ENCODE assay signal across 23 mouse cellular contexts in genomic region chr3:51511983-51512382, GRCm38 (mm10). TPM values are rescaled to one million over a fixed set of nuclear protein-coding genes. Genes with fewer than 3 reads are reported as not detected.
DNase-seq lines count a peak whose midpoint lies in the region; ATAC-seq and TF ChIP-seq lines count a peak whose summit lies in the region.
"Had no signal": no experiment of that assay in that cellular context is flagged by ENCODE, and none has a peak within 500 bp of the region (broad histone marks: within the 10 kb centered on the region; RNA-seq: fewer than 3 reads in every experiment).

No protein-coding gene starts in this region.

- no peaks in the 10 kb centered on the region for H3K36me3 ChIP-seq in limb, embryonic 15.5 days
- no peaks in the 10 kb centered on the region for H3K36me3 ChIP-seq in limb, embryonic 10.5 days
- H3K36me3 ChIP-seq in stomach, postnatal 0 days (ENCODE audit: control insufficient read depth, insufficient read depth, low read length) = no peaks in the 10 kb centered on the region
- H3K36me3 ChIP-seq: hindbrain, embryonic 12.5 days; intestine, embryonic 15.5 days; liver, embryonic 12.5 days had no signal

- no peak for TF ChIP-seq EP300 in stomach, postnatal 0 days (optimal IDR thresholded peaks at IDR 0.05)

- H3K4me2 ChIP-seq in limb, embryonic 15.5 days = no peak overlapping the region
- H3K4me2 ChIP-seq in stomach, postnatal 0 days (replicated peaks; ENCODE audit: low read depth) = no peak overlapping the region
- H3K4me2 ChIP-seq: forebrain, embryonic 15.5 days; heart, embryonic 11.5 days; hindbrain, embryonic 12.5 days; intestine, embryonic 15.5 days; lung, embryonic 14.5 days had no signal

- H3K9me3 ChIP-seq in limb, embryonic 15.5 days = no peaks in the 10 kb centered on the region
- no peaks in the 10 kb centered on the region for H3K9me3 ChIP-seq in limb, embryonic 10.5 days (replicated peaks)
- H3K9me3 ChIP-seq in stomach, postnatal 0 days (ENCODE audit: control insufficient read depth, low read length) = no peaks in the 10 kb centered on the region
- H3K9me3 ChIP-seq: forebrain, embryonic 15.5 days; hindbrain, embryonic 12.5 days; intestine, embryonic 15.5 days; liver, embryonic 12.5 days had no signal

- 94% methylated on average over 5 of the region's 5 CpGs for WGBS in limb, embryonic 15.5 days
- 96% methylated on average over 5 of the region's 5 CpGs for WGBS in limb, embryonic 10.5 days
- WGBS in stomach, postnatal 0 days = 86% methylated on average over 5 of the region's 5 CpGs

- H3K27ac ChIP-seq in limb, embryonic 15.5 days = no peak overlapping the region
- H3K27ac ChIP-seq in limb, embryonic 10.5 days = no peak overlapping the region
- no peak overlapping the region for H3K27ac ChIP-seq in stomach, postnatal 0 days (replicated peaks)
- H3K27ac ChIP-seq: forebrain, embryonic 15.5 days; hindbrain, embryonic 12.5 days; intestine, embryonic 15.5 days; liver, embryonic 12.5 days; midbrain, embryonic 10.5 days had no signal

- H3K9ac ChIP-seq in limb, embryonic 15.5 days = no peak overlapping the region
- H3K9ac ChIP-seq in stomach, postnatal 0 days (ENCODE audit: low read length) = no peak overlapping the region
- H3K9ac ChIP-seq: forebrain, embryonic 15.5 days; hindbrain, embryonic 12.5 days; intestine, embryonic 15.5 days; liver, embryonic 12.5 days; lung, embryonic 14.5 days had no signal

- peak; percentile 11 for DNase-seq in adrenal gland, adult 2 months
- DNase-seq in adrenal gland, adult (ENCODE audit: inconsistent age in 2 of 2, low spot score in 1 of 2) = no peak
- DNase-seq in limb, embryonic 10.5 days (ENCODE audit: low spot score) = no peak
- peak; percentile 64 for DNase-seq in cerebellum, adult 9-11 months
- DNase-seq in stomach, postnatal 0 days (ENCODE audit: low spot score) = no peak
- no peak for DNase-seq in right cerebral cortex, postnatal 25 days
- DNase-seq: gastrocnemius, postnatal 25 days; kidney, adult 9 months; kidney, postnatal 36 days; lung, embryonic 14.5 days; lung, postnatal 4 days; right cerebral cortex, adult 18-20 months; thymus, adult 18-20 months; thymus, postnatal 4 days had no signal

- H3K4me3 ChIP-seq in limb, embryonic 15.5 days = no peak overlapping the region
- H3K4me3 ChIP-seq in limb, embryonic 10.5 days = no peak overlapping the region
- no peak overlapping the region for H3K4me3 ChIP-seq in stomach, postnatal 0 days (ENCODE audit: low read depth, low read length)
- H3K4me3 ChIP-seq: forebrain, embryonic 15.5 days; hindbrain, embryonic 12.5 days; intestine, embryonic 15.5 days; liver, embryonic 12.5 days; midbrain, embryonic 10.5 days had no signal

- H3K4me1 ChIP-seq in limb, embryonic 15.5 days = 0 out of 2 replicates have a peak, but pooled peaks cover 2% of the 10 kb centered on the region
- H3K4me1 ChIP-seq in limb, embryonic 10.5 days = no peaks in the 10 kb centered on the region
- H3K4me1 ChIP-seq in stomach, postnatal 0 days (replicated peaks; ENCODE audit: control insufficient read depth, insufficient read depth) = no peaks in the 10 kb centered on the region
- H3K4me1 ChIP-seq: forebrain, embryonic 15.5 days; hindbrain, embryonic 12.5 days; intestine, embryonic 15.5 days; midbrain, embryonic 10.5 days had no signal

- no peak for TF ChIP-seq CTCF in stomach, postnatal 0 days (IDR thresholded peaks at IDR 0.05; ENCODE audit: low read depth)

- no peaks in the 10 kb centered on the region for H3K27me3 ChIP-seq in limb, embryonic 15.5 days
- no peaks in the 10 kb centered on the region for H3K27me3 ChIP-seq in limb, embryonic 10.5 days (ENCODE audit: low read depth, poor library complexity, severe bottlenecking)
- H3K27me3 ChIP-seq in stomach, postnatal 0 days (ENCODE audit: control insufficient read depth, insufficient read depth, low read length) = no peaks in the 10 kb centered on the region
- H3K27me3 ChIP-seq: forebrain, embryonic 15.5 days; hindbrain, embryonic 12.5 days; intestine, embryonic 15.5 days; liver, embryonic 12.5 days had no signal

- 0 out of 2 replicates have a peak, but pooled peaks have one; percentile 32 for ATAC-seq in limb, embryonic 15.5 days (ENCODE audit: insufficient number of reproducible peaks, low FRiP score, low TSS enrichment, low read depth)
- ATAC-seq in stomach, postnatal 0 days (ENCODE audit: low FRiP score, low TSS enrichment) = 0 out of 2 replicates have a peak, but pooled peaks have one; percentile 30
- ATAC-seq in inflammation-experienced regulatory T-cells, adult 6 months = no peak
- ATAC-seq: CD4-positive, CD25-positive, alpha-beta regulatory T cell, adult 4 months; forebrain, embryonic 15.5 days; liver, embryonic 12.5 days had no signal

RNA-seq across cellular contexts. Expression of gene Rab33b, which starts 28.3 kb away (rescaled TPM):
- total RNA-seq in adrenal gland, adult 2 months (2021) = 10 to 100 TPM; 12.3 to 13.5 TPM
- polyA plus RNA-seq in adrenal gland, adult 2 months (2012; rRNA removed) = 7.6 and 9.4 TPM in 2 replicates
- 29.5 and 29.7 TPM in 2 replicates for polyA plus RNA-seq in limb, embryonic 15.5 days (2015; fragmentation: Nextera tagmentation; extraction: Ambion mirVana)
- polyA plus RNA-seq in limb, embryonic 10.5 days (2016; fragmentation: Nextera tagmentation; extraction: Ambion mirVana) = 11.2 and 14.2 TPM in 2 replicates
- polyA plus RNA-seq in stomach, postnatal 0 days (2015; fragmentation: Nextera tagmentation; extraction: Ambion mirVana) = 15.9 TPM in 2 replicates
- 10 to 100 TPM; 16.4 to 25.1 (median 22.3) TPM for polyA plus RNA-seq in inflammation-experienced regulatory T-cells, adult 6 months (2017; shearing (Covaris generic))

RNA-seq across cellular contexts. Expression of gene Setd7, which starts 48.7 kb away (rescaled TPM):
- total RNA-seq in adrenal gland, adult 2 months (2021) = 10 to 100 TPM; 37.2 to 53.2 TPM
- polyA plus RNA-seq in adrenal gland, adult 2 months (2012; rRNA removed) = 14.2 and 17.6 TPM in 2 replicates
- 4.2 and 4.4 TPM in 2 replicates for polyA plus RNA-seq in limb, embryonic 15.5 days (2015; fragmentation: Nextera tagmentation; extraction: Ambion mirVana)
- 2.7 and 4.8 TPM in 2 replicates for polyA plus RNA-seq in limb, embryonic 10.5 days (2016; fragmentation: Nextera tagmentation; extraction: Ambion mirVana)
- 1.5 and 1.8 TPM in 2 replicates for polyA plus RNA-seq in stomach, postnatal 0 days (2015; fragmentation: Nextera tagmentation; extraction: Ambion mirVana)
- polyA plus RNA-seq in inflammation-experienced regulatory T-cells, adult 6 months (2017; shearing (Covaris generic)) = 10 to 100 TPM in 2 of 3 experiments, 1 to 10 TPM in 1; 5.3 to 12.1 (median 11.6) TPM

Comparison
In these comparisons a context has a peak if more than half of its experiments do, and no peak if none do; other contexts are left out.
1. DNase-seq: peak in adrenal gland, adult 2 months (single experiment) and cerebellum, adult 9-11 months (single experiment); none in adrenal gland, adult (0 of 2), limb, embryonic 10.5 days (single experiment), stomach, postnatal 0 days (single experiment) and right cerebral cortex, postnatal 25 days (single experiment).